In genomic region chr13:95612243-95612642, GRCm38 (mm10) we compare ENCODE assay signal across 27 mouse cellular contexts. TPM values are rescaled to one million over a fixed set of nuclear protein-coding genes. Genes with fewer than 3 reads are reported as not detected.
DNase-seq lines count a peak whose midpoint lies in the region; ATAC-seq and TF ChIP-seq lines count a peak whose summit lies in the region.
"Had no signal": no experiment of that assay in that cellular context is flagged by ENCODE, and none has a peak within 500 bp of the region (broad histone marks: within the 10 kb centered on the region; RNA-seq: fewer than 3 reads in every experiment).

No protein-coding gene starts in this region.

- no peak overlapping the region for H3K4me3 ChIP-seq in heart, embryonic 12.5 days
- no peak overlapping the region for H3K4me3 ChIP-seq in kidney, embryonic 15.5 days (replicated peaks)
- no peak overlapping the region for H3K4me3 ChIP-seq in kidney, embryonic 14.5 days (ENCODE audit: low read length)
- H3K4me3 ChIP-seq in liver, embryonic 15.5 days (replicated peaks), result no peak overlapping the region
- H3K4me3 ChIP-seq in liver, postnatal 0 days (ENCODE audit: low read depth, low read length), result no peak overlapping the region
- H3K4me3 ChIP-seq: embryonic facial prominence, embryonic 13.5 days; forebrain, embryonic 10.5 days; limb, embryonic 15.5 days; neural tube, embryonic 15.5 days had no signal

- H3K9me3 ChIP-seq in heart, embryonic 12.5 days (replicated peaks), result no peaks in the 10 kb centered on the region; the same call in 1 of the 2 replicates
- 0 out of 2 replicates have a peak, but pooled peaks cover 4% of the 10 kb centered on the region for H3K9me3 ChIP-seq in kidney, embryonic 15.5 days (replicated peaks)
- no peaks in the 10 kb centered on the region for H3K9me3 ChIP-seq in kidney, embryonic 14.5 days (ENCODE audit: control insufficient read depth, low read length)
- H3K9me3 ChIP-seq in liver, embryonic 15.5 days (replicated peaks), result no peaks in the 10 kb centered on the region
- H3K9me3 ChIP-seq in liver, postnatal 0 days (ENCODE audit: low read length), result no peaks in the 10 kb centered on the region
- H3K9me3 ChIP-seq: embryonic facial prominence, embryonic 13.5 days; forebrain, embryonic 10.5 days; limb, embryonic 15.5 days; neural tube, embryonic 15.5 days had no signal

- H3K36me3 ChIP-seq in heart, embryonic 12.5 days, result peaks cover 33% of the 10 kb centered on the region
- peaks cover 31% of the 10 kb centered on the region for H3K36me3 ChIP-seq in kidney, embryonic 15.5 days
- H3K36me3 ChIP-seq in kidney, embryonic 14.5 days (ENCODE audit: control insufficient read depth, insufficient read depth, low read length), result peaks cover 8% of the 10 kb centered on the region; the same call in 1 of the 2 replicates
- H3K36me3 ChIP-seq in liver, embryonic 15.5 days (replicated peaks), result peaks cover 49% of the 10 kb centered on the region
- peaks cover 5% of the 10 kb centered on the region; the same call in 1 of the 2 replicates for H3K36me3 ChIP-seq in liver, postnatal 0 days (replicated peaks; ENCODE audit: insufficient read depth, low read length)

- peak overlapping the region; percentile 79 for H3K27ac ChIP-seq in heart, embryonic 12.5 days (ENCODE audit: poor library complexity, severe bottlenecking)
- H3K27ac ChIP-seq in kidney, embryonic 15.5 days, result peak overlapping the region; percentile 46; the same call in 1 of the 2 replicates
- H3K27ac ChIP-seq in kidney, embryonic 14.5 days (ENCODE audit: low read depth, low read length), result no peak overlapping the region
- 0 out of 2 replicates have a peak overlapping the region, but pooled peaks have one; percentile 48 for H3K27ac ChIP-seq in liver, embryonic 15.5 days (replicated peaks)
- H3K27ac ChIP-seq in liver, postnatal 0 days (ENCODE audit: low read depth), result no peak overlapping the region
- H3K27ac ChIP-seq: forebrain, embryonic 10.5 days; hindbrain, embryonic 14.5 days; limb, embryonic 15.5 days; neural tube, embryonic 15.5 days had no signal

- H3K9ac ChIP-seq in heart, embryonic 12.5 days, result no peak overlapping the region
- no peak overlapping the region for H3K9ac ChIP-seq in kidney, embryonic 15.5 days
- H3K9ac ChIP-seq in kidney, embryonic 14.5 days (ENCODE audit: low read depth, low read length), result no peak overlapping the region
- H3K9ac ChIP-seq in liver, embryonic 15.5 days, result no peak overlapping the region
- no peak overlapping the region for H3K9ac ChIP-seq in liver, postnatal 0 days (replicated peaks)
- H3K9ac ChIP-seq: embryonic facial prominence, embryonic 13.5 days; forebrain, postnatal 0 days; hindbrain, embryonic 14.5 days; limb, embryonic 15.5 days; lung, embryonic 14.5 days; neural tube, embryonic 15.5 days had no signal

- intact Hi-C loops in heart, postnatal 36 days (cut with DNase I), result no loop called here

- TF ChIP-seq EP300 in liver, postnatal 0 days (IDR thresholded peaks at IDR 0.05; ENCODE audit: low read depth), result no peak

- H3K27me3 ChIP-seq in heart, embryonic 12.5 days (replicated peaks), result no peaks in the 10 kb centered on the region
- H3K27me3 ChIP-seq in kidney, embryonic 15.5 days, result no peaks in the 10 kb centered on the region
- no peaks in the 10 kb centered on the region for H3K27me3 ChIP-seq in kidney, embryonic 14.5 days (ENCODE audit: control insufficient read depth, insufficient read depth, low read length)
- H3K27me3 ChIP-seq in liver, embryonic 15.5 days, result no peaks in the 10 kb centered on the region
- H3K27me3 ChIP-seq in liver, postnatal 0 days (ENCODE audit: insufficient read depth, low read length), result no peaks in the 10 kb centered on the region
- H3K27me3 ChIP-seq: embryonic facial prominence, embryonic 13.5 days; limb, embryonic 15.5 days; neural tube, embryonic 15.5 days had no signal

- TF ChIP-seq CTCF in liver, postnatal 0 days (IDR thresholded peaks at IDR 0.05; ENCODE audit: low read depth), result no peak

- no peak for DNase-seq in heart, postnatal 36 days
- DNase-seq in liver, postnatal 0 days, result no peak
- no peak for DNase-seq in cerebellum, adult 11-12 months
- DNase-seq: adrenal gland, postnatal 25 days; B cell, adult 2 months; cerebellum, adult 18-20 months; cerebellum, postnatal 10 days; forebrain, postnatal 0 days; gastrocnemius, postnatal 10 days; kidney, adult 9 months; kidney, postnatal 4 days; lung, embryonic 14.5 days; lung, postnatal 36 days; midbrain, embryonic 14.5 days; retina, postnatal 1 day; right cerebral cortex, postnatal 14 days; thymus, postnatal 4 days had no signal

- peak overlapping the region; percentile 3; the same call in 1 of the 2 replicates for H3K4me2 ChIP-seq in heart, embryonic 12.5 days
- no peak overlapping the region for H3K4me2 ChIP-seq in kidney, embryonic 15.5 days
- H3K4me2 ChIP-seq in kidney, embryonic 14.5 days (replicated peaks; ENCODE audit: low read depth, low read length), result no peak overlapping the region
- no peak overlapping the region for H3K4me2 ChIP-seq in liver, embryonic 15.5 days
- H3K4me2 ChIP-seq in liver, postnatal 0 days (ENCODE audit: low read depth, low read length), result no peak overlapping the region
- H3K4me2 ChIP-seq: embryonic facial prominence, embryonic 13.5 days; hindbrain, embryonic 14.5 days; limb, embryonic 15.5 days; lung, embryonic 14.5 days; neural tube, embryonic 15.5 days had no signal

- 75% methylated on average over 10 of the region's 10 CpGs for WGBS in heart, embryonic 12.5 days
- WGBS in kidney, embryonic 15.5 days, result 82% methylated on average over 10 of the region's 10 CpGs
- WGBS in kidney, embryonic 14.5 days, result 90% methylated on average over 10 of the region's 10 CpGs
- WGBS in liver, embryonic 15.5 days (ENCODE audit: insufficient replicate concordance), result 72% methylated on average over 10 of the region's 10 CpGs
- 77% methylated on average over 10 of the region's 10 CpGs for WGBS in liver, postnatal 0 days (ENCODE audit: insufficient replicate concordance)

- no peak for ATAC-seq in heart, embryonic 12.5 days (ENCODE audit: insufficient number of reproducible peaks, low FRiP score)
- no peak for ATAC-seq in kidney, embryonic 15.5 days (replicated peaks; ENCODE audit: low FRiP score)
- ATAC-seq in kidney, embryonic 14.5 days (ENCODE audit: low FRiP score, low TSS enrichment), result no peak
- ATAC-seq in liver, embryonic 15.5 days (ENCODE audit: insufficient read depth), result no peak
- ATAC-seq in liver, postnatal 0 days, result no peak
- ATAC-seq: forebrain, postnatal 0 days; intestine, postnatal 0 days had no signal

- H3K4me1 ChIP-seq in heart, embryonic 12.5 days (replicated peaks), result peaks cover 59% of the 10 kb centered on the region
- peaks cover 41% of the 10 kb centered on the region for H3K4me1 ChIP-seq in kidney, embryonic 15.5 days
- H3K4me1 ChIP-seq in kidney, embryonic 14.5 days (ENCODE audit: control insufficient read depth, insufficient read depth, low read length), result peaks cover 21% of the 10 kb centered on the region
- peaks cover 83% of the 10 kb centered on the region for H3K4me1 ChIP-seq in liver, embryonic 15.5 days (replicated peaks)
- peaks cover 53% of the 10 kb centered on the region for H3K4me1 ChIP-seq in liver, postnatal 0 days (ENCODE audit: insufficient read depth)

RNA-seq across cellular contexts. Expression of gene F2r, which starts 6.0 kb away (rescaled TPM):
- polyA plus RNA-seq in heart, embryonic 12.5 days (2016; fragmentation: Nextera tagmentation; extraction: Ambion mirVana), result 184 and 192 TPM in 2 replicates
- 10 to 100 TPM; 20.0 to 25.3 TPM for total RNA-seq in heart, postnatal 36 days (2021)
- polyA plus RNA-seq in kidney, embryonic 15.5 days (2015; fragmentation: Nextera tagmentation; extraction: Ambion mirVana), result 126 TPM in 2 replicates
- polyA plus RNA-seq in kidney, embryonic 14.5 days (2014; fragmentation: Nextera tagmentation; extraction: Ambion mirVana), result 66.9 and 128 TPM in 2 replicates
- 32.3 and 35.9 TPM in 2 replicates for polyA plus RNA-seq in liver, embryonic 15.5 days (2015; fragmentation: Nextera tagmentation; extraction: Ambion mirVana)
- polyA plus RNA-seq in liver, postnatal 0 days (2015; fragmentation: Nextera tagmentation; extraction: Ambion mirVana), result 25.5 and 28.6 TPM in 2 replicates

Comparison
In these comparisons a context has a peak if more than half of its experiments do, and no peak if none do; other contexts are left out.
1. H3K27ac ChIP-seq: peak in heart, embryonic 12.5 days (single experiment), kidney, embryonic 15.5 days (single experiment) and liver, embryonic 15.5 days (single experiment); none in kidney, embryonic 14.5 days (single experiment) and liver, postnatal 0 days (single experiment).